Mouse (Mus musculus) retina, postnatal 1 day (tissue): ENCODE measurements at regions not wholly inside any gene's neighbourhood (a gene's known extent, or its start where the extent isn't known, plus 50 kb on each side); places are given as distances from the start of the nearest gene placed in this dataset.
A peak's percentile ranks its signal among the peaks of the same experiment; 100 is the strongest.

Source experiments
- DNase-seq: peaks from one replicate; pipeline ENCODE4 v3.0.0-alpha.2; 2012

DNA sequence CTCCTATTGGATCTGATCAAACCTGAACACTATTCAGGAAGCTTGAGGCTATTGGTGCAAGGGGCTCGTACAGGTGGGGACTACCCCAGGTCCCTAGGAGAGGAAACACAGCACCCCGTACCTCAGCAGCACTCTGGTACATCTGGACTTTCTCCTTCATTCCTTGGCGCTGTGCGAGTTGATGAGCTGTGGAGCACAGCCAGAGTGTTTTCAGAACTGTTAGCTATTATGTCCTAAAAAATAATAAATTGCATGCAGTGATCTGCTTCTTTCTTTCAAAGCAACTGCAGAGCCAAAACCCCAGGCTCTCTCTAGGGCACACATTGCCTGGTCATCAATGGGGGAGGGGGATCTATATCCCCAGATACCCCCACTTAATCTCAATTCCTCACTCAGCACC is 122.6 kb downstream of the Gm12728 start:
- no peak for DNase-seq

- DNase-seq: peak; percentile 60
Observed at GRCm38 (mm10) chr4:105914996-105915395, 125.3 kb downstream of the Gm12728 start.

GRCm38 (mm10) chr4:105916229-105916628 is 126.6 kb downstream of the Gm12728 start:
- no peak for DNase-seq

GRCm38 (mm10) chr4:105924781-105925382 is 135.2 kb downstream of the Gm12728 start:
- no peak for DNase-seq

- peak; percentile 62 for DNase-seq
Observed at GRCm38 (mm10) chr4:105925506-105925905, 135.8 kb downstream of the Gm12728 start.

DNA sequence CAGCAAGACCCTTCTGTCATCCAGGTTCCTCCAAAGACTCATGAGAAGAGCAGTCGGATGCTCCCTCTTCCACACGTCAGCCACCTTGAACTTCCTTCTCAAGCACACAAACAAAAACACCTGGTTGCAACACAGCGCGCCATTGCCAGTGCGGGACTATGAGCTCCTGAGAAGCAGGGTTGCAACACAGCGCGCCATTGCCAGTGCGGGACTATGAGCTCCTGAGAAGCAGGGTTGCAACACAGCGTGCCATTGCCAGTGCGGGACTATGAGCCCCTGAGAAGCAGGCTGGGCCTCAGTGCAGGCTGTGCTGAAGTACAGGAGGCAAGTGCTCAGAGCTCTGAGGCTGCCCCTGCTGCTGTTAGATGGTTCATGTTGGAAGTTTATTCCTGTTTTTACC is 140.0 kb downstream of the Gm12728 start:
- DNase-seq: no peak

- DNase-seq: peak; percentile 59
Observed at GRCm38 (mm10) chr4:105934971-105935370, 145.3 kb downstream of the Gm12728 start.

GRCm38 (mm10) chr4:105936755-105937514 is 147.3 kb downstream of the Gm12728 start:
- DNase-seq: no peak

DNA sequence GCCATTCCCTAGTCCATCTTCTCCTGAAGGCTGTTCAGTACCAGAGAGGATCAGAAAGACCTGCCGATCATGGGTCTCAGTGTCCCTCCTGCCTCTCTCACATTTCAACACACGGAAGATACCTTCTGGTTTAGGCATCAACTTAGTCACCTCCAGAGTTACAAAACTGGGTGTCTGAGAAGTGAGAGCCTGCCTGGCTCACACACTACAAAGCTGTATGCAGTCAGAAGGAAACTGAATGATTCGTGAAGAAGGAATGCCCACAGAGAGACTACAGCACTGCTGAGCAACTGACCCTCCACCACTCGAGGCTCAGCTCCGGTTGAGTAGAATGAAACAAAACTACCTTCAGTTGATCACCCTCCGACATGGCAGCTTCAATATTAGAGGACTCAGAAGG is 147.9 kb downstream of the Gm12728 start:
- no peak for DNase-seq

- DNase-seq: no peak
Observed at GRCm38 (mm10) chr4:105938886-105939285, 149.2 kb downstream of the Gm12728 start.

- DNase-seq: no peak
Observed at GRCm38 (mm10) chr4:105939636-105940199, 150.0 kb downstream of the Gm12728 start.

DNA sequence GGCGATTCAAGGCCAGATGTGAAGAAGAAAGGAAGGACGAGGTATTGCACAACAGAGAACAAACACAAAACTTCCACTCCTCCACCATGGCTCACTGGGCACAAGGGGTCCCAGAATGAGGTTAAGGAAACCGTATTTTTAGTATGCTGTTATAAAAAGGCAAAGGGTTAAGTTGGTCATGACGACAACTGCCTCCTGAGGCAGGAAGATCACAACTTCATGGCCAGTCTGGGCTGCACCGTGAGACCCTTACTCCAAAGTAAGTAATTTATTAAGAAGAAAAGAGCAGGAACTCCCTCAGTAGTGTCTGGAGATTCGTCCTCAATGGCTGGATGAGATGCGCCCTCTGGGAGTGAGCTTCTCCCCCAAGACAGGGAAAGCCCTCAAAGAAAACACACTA is 151.2 kb downstream of the Gm12728 start:
- no peak for DNase-seq

DNA sequence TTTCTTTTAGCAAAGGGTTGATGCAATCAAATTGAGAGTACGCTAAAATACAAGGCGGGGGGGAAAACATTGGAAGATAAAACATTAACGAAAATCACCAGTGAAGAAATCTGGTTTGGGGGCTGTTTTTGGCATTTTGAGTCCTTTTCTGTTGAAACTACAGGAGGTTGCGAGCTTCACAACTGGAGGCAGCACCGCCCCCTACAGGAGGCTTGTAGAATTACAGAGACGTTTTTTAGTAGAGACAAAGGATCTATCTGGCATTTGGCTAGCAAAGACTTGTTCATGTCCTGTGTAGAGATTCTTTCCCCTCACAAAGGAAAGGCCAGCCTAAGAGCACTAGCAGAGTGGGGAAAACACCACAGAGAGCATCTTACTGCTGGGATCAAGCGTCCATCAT is 152.1 kb downstream of the Gm12728 start:
- DNase-seq: peak; percentile 75

GRCm38 (mm10) chr4:105944962-105945361 is 155.3 kb downstream of the Gm12728 start:
- DNase-seq: no peak

DNA sequence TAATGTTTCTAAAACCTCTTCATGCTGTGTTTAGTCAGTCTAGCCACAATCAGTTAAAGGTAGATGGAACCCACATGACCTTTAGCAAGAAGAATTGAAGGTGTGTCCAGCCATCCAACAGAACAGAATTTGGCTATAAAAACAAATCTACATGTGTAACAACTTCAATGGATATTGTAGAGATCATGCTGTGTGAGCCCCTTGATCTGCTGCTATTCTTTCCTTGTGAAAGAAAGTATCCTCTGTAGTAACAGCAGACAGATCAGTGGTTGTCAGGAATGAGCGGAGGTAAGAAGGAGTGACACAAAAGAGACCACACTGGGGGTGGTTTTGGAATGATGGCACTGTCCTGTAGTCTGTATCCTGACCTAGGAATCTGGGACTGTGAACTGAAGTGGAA is 156.3 kb downstream of the Gm12728 start:
- no peak for DNase-seq

GRCm38 (mm10) chr4:105948326-105948725 is 158.7 kb downstream of the Gm12728 start:
- no peak for DNase-seq

DNA sequence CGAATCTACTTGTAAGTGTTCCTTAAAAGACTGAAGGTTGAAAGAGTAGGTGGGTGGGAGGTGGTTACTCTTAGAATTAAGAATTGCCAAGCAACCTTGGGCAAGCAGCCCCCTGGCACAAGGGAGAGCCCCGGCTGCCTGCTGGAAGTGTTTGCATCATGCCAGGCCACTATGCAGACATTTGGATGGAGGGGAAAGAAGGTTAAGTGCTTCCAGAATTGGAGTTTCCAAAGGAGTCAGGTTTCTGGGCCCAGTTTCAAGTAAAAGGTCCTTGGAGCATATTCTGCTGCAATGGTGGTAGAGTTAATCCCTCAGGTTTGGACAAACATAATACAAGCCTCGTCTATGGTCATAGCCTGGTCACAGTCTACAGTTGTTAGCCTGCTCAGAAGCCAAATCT is 162.7 kb downstream of the Gm12728 start:
- no peak for DNase-seq

- peak; percentile 72 for DNase-seq
Observed at GRCm38 (mm10) chr4:105956516-105956915, 166.8 kb downstream of the Gm12728 start.

- no peak for DNase-seq
Observed at GRCm38 (mm10) chr4:105958331-105958730, 168.7 kb downstream of the Gm12728 start.

DNA sequence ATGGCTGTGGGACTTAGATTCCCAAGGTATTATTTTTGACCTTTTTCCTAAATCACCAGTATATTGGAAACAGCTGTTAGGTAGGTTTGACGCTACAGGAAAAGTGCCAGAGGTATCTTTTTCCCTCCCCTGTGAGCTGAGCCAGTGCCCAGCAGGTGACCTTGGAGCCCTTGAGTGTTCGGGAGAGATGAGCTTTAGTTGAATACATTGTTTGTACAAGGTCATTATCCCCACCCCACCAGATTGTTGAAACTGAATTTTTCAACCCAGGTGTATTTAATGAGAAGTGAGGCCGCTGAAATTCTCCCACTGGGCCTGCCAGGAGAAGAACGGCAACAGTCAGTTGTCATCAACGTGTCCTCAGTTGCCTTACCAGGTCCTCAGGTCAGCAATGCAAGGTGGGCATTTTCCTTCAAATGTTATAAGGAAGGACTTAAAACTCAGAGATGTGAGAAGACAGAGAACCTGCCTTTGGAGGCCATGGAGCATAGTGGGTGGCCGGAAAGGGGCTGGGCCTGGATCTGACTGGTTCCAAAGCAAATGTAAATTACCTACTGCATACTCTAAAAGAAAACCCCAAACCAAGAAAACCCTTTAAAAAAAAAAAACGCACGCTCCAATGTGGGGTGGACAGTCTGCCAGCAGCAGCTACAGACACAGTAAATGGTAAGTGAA is 172.2 kb downstream of the Gm12728 start:
- DNase-seq: no peak

GRCm38 (mm10) chr4:105962542-105962941 is 172.9 kb downstream of the Gm12728 start:
- no peak for DNase-seq

- no peak for DNase-seq
Observed at GRCm38 (mm10) chr4:105968324-105968723, 178.7 kb downstream of the Gm12728 start.

DNA sequence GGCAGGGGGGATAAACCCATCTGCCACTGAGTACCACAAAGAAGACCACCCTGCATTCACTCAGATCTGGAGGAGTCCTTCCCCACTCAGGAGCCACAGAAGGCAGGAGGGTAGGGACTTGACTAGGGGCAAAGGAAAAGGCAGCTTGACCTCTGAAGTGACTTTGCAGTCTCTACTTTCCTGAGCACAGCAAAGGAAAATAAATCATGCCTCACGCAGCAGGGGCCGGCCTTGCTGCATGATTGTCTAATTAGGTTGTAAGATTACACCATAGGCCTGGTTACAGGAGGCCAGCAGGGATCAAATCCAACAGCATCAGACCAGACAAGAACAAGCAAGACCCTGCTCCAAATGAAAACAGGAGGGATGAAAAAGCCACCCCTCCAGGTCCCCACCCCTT is 180.0 kb downstream of the Gm12728 start:
- peak; percentile 39 for DNase-seq

- DNase-seq: no peak
Observed at GRCm38 (mm10) chr4:105970056-105970455, 180.4 kb downstream of the Gm12728 start.
